10 mouse cellular contexts compared by ENCODE assay signal in the genomic region with DNA sequence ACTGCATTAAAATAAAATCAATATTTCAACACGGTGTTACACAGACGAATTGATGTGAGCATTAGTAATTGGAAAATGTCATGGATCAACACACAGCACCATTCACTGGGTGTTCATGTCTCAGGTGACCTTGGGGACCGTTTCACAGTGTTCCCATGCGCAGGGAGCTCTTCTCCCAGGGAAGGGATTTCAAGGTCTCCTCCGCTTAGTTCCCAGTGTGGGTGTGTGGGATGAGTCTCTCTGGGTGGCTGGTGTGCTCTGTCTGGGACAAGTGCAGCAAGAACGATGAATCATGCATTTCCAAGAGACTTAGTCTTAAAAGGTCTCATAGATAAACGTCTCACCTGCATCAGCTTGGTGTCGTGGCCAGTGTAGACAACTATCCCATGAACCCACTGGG.
"Had no signal": no experiment of that assay in that cellular context is flagged by ENCODE, and none has a peak within 500 bp of the region (broad histone marks: within the 10 kb centered on the region; RNA-seq: fewer than 3 reads in every experiment).

No protein-coding gene starts in this region.

- ATAC-seq: liver, embryonic 12.5 days; midbrain, embryonic 15.5 days had no signal

- DNase-seq: kidney, adult 11 months; kidney, adult 9 months; kidney, postnatal 10 days; lung, embryonic 14.5 days; lung, postnatal 10 days; lung, postnatal 4 days; thymus, adult 18-20 months; thymus, postnatal 14 days had no signal
